Mouse (Mus musculus): ENCODE measurements around the gene Grin2b. TPM values are rescaled to one million over a fixed set of nuclear protein-coding genes. Genes with fewer than 3 reads are reported as not detected.

Grin2b gene
- not detected for total RNA-seq (2021)

GRCm38 (mm10) chr6:136173191-136173896 is at the start of gene Grin2b:
TSS of gene Grin2b (minus strand) at chr6:136173511.
- intact Hi-C loops (cut with DNase I), result no loop called here
- no peak for DNase-seq

DNA sequence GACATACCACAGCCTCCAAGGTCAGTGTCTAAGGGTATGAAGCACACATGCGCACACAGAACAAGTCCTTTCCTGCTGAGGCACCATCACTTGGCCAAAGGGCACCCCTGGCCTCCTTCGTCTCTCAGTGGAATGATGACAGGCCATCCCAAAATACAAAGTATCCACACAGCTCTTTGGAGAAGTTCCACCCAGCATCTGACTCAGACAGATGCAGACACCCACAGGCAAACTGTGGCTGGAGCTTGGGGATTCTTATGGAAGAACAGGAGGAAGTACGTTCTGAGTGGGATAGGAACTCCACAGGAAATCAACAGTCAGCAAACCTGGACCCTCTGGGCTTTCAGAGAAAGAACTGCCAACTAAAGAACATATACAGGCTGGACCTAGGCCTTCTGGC is 48.6 kb upstream of the Grin2b start:
- DNase-seq, result no peak
- intact Hi-C loops (cut with DNase I), result no loop called here

GRCm38 (mm10) chr6:136210442-136210841 is 37.1 kb upstream of the Grin2b start:
- intact Hi-C loops (cut with DNase I), result no loop called here
- DNase-seq, result no peak

DNA sequence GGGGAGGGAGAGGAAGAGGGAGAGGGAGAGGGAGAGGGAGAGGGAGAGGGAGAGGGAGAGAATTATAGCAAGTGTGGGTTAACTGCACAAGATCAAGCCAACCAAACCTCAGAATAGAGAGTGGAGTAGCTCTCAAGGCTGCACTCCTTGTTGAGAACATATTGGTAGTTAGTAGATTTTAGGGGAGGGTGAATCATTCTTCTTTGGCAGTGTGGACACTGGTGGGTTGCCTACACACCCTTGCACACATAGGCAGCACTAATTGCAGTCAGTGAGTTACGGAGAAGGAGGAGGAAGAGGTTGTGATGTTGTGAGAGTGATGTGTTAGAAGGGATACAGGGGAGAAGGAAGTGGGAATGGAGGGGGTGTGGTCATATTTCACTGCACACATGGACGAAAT is 26.5 kb upstream of the Grin2b start:
- DNase-seq, result no peak
- intact Hi-C loops (cut with DNase I), result no loop called here

GRCm38 (mm10) chr6:136194616-136195015 is 21.3 kb upstream of the Grin2b start:
- intact Hi-C loops (cut with DNase I), result no loop called here
- DNase-seq, result no peak

GRCm38 (mm10) chr6:136178066-136178465 is 4.8 kb upstream of the Grin2b start:
- no peak for DNase-seq
- intact Hi-C loops (cut with DNase I), result no loop called here

GRCm38 (mm10) chr6:136172801-136173190 is 515 bp downstream of the Grin2b start:
- intact Hi-C loops (cut with DNase I), result no loop called here

GRCm38 (mm10) chr6:136172172-136172651 is 1.1 kb downstream of the Grin2b start:
- no peak for DNase-seq
- intact Hi-C loops (cut with DNase I), result no loop called here

More at GRCm38 (mm10) chr6:136172801-136173190, 515 bp downstream of the Grin2b start:
- no peak for DNase-seq

DNA sequence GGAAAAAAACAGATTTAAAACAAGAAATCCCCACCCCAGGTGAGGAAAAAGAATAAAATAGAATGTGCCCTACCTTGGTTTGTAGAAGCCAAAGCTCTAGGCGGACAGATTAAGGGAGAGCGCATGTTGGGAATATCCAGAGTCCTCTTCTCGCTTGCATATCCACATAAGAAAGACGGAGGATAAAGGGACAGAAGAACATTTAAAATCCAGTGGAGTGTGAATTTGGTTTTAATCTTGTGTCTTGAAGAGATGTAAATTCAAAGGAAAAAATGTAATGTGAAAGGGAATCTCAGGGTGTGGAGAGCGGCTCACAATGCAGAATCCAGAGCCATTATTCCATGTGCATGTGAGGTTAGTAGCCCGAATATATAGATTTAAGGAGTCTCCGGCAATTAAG is 2.0 kb downstream of the Grin2b start:
- no peak for DNase-seq
- intact Hi-C loops (cut with DNase I), result no loop called here

GRCm38 (mm10) chr6:136170381-136170780 is 2.9 kb downstream of the Grin2b start:
- no peak for DNase-seq
- intact Hi-C loops (cut with DNase I), result no loop called here

- intact Hi-C loops (cut with DNase I), result no loop called here
- no peak for DNase-seq
Measured at GRCm38 (mm10) chr6:136167361-136167760, 6.0 kb downstream of the Grin2b start.

DNA sequence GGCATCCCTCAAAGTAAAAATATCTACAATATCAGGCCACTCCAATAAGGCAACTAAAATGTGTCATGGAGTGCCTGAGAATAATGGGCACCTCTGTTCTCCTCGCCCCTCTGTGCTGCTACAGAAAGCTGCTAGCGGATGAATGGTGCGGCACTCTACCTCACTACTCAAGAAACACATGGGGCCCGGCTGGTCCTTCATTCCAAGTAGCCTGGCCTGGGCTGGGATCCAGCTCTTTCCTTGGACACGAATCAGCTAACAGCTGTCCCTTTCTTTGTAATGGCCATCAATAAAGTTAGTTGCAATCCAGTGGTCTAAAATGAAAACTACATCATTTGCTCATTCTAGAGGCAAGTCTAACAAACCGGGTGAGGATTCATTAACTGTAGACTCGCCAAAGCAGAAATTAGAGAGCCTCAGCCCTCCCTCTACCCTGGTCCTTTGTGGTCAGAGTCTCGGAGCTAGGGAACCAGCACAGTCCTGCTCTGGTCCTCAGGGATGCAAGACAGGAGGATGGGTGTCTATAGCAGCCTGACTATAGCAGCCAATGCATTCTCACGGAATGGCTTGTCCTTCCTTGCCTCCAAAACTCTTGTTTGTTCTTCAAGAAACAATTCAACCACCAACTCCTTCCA is 7.8 kb downstream of the Grin2b start:
- DNase-seq, result peak; percentile 28 to 32
- intact Hi-C loops (cut with DNase I), result no loop called here

DNA sequence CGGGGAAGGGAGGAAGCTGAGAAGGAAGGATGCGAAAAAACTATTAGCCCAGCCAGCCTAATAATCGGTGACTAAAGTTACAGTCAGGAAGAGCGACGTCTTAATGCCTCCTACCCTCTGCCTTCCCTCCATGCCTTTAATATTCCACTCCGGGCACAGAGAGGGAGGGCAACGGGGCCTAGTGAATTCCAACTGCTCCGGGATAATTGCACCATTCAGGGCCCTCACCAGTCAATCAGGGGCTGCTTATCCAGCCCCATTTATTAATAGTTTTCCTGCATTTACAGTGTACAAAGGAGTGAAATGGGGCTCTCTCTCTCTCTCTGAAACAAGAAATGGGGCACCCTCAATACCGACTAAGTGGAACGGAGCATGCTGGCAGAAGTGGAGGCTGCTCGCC is 11.2 kb downstream of the Grin2b start:
- no peak for DNase-seq
- intact Hi-C loops (cut with DNase I), result no loop called here

- DNase-seq, result no peak
- intact Hi-C loops (cut with DNase I), result no loop called here
Measured at GRCm38 (mm10) chr6:136153444-136153843, 19.9 kb downstream of the Grin2b start.

DNA sequence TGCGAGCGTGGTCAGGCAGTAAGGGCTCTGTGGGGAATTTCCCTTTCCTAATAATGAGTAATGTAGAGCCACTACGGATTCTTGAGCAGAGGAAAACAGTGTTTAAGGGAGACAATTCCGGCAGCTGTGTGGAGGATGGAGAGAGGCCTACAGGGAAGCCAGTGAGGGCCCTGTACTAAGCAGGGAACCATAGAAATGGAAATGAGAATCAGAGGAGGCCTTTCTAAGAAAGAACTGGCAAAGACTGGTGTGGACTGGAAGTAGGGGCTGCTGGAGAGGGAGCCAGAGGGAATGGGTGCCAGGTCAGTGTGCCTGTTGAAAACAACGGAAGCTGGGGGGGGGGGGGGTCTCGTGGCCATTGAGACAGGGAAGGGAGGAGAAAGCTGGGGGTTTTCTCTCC is 23.2 kb downstream of the Grin2b start:
- no peak for DNase-seq
- intact Hi-C loops (cut with DNase I), result no loop called here

- DNase-seq, result no peak
- intact Hi-C loops (cut with DNase I), result loop anchor here (10.0 kb wide), 1 partner anchor 235 kb away; no protein-coding TSS in a partner anchor
Measured at GRCm38 (mm10) chr6:136139967-136140366, 33.3 kb downstream of the Grin2b start.

GRCm38 (mm10) chr6:136130456-136130855 is 42.9 kb downstream of the Grin2b start:
- DNase-seq, result no peak
- intact Hi-C loops (cut with DNase I), result loop anchor here (10.0 kb wide), 1 partner anchor 226 kb away; no protein-coding TSS in a partner anchor

GRCm38 (mm10) chr6:136122593-136122992 is 50.7 kb downstream of the Grin2b start:
- DNase-seq, result no peak
- intact Hi-C loops (cut with DNase I), result no loop called here

- intact Hi-C loops (cut with DNase I), result no loop called here
- no peak for DNase-seq
Measured at GRCm38 (mm10) chr6:136117390-136117789, 55.9 kb downstream of the Grin2b start.

- intact Hi-C loops (cut with DNase I), result no loop called here
- DNase-seq, result no peak
Measured at GRCm38 (mm10) chr6:136113639-136114410, 59.5 kb downstream of the Grin2b start.

DNA sequence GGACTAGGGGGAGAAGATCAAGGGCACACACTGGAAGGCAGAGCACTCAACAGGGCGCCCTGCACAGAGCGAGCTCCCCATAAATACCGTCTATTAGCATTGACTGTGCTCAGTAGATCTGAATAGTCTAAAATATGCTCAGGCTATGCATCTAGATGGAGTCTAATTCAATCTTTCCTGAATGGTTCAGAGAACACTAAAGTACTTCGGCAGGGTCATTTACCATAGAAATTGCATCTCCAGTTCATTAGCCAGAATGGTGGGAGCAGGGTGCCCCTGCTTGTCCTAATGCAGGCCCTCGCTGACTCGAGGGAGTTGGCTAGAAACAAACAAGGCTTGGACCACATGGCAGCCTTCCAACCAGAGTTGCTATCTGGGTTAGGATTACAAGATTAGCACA is 64.1 kb downstream of the Grin2b start:
- no peak for DNase-seq
- intact Hi-C loops (cut with DNase I), result no loop called here

Measured in heart, postnatal 36 days (tissue).